Mouse (Mus musculus) liver, embryonic 13.5 days (tissue): ENCODE results near the gene Klf11. TPM values are rescaled to one million over a fixed set of nuclear protein-coding genes. Genes with fewer than 3 reads are reported as not detected.
"Not testable (repeated sequence)": the region's sequence is repeated elsewhere in the genome, so short reads cannot be mapped to it uniquely, and the experiment has no call there.

Experiments
- ATAC-seq: fragments of 200-750 bp; cut with Nextera tagmentation; 2 replicates; pipeline ENCODE4 v1.8.0; 2017; ENCODE audit warnings: low read depth, mild to moderate bottlenecking, moderate number of reproducible peaks, moderate library complexity
- DNase-seq: peaks from one replicate; pipeline ENCODE4 v3.0.0; 2022
- H3K27ac ChIP-seq: fragments of 300-500 bp; sonication (generic); 2 replicates; pipeline ENCODE4 v1.5.1; 2015; ENCODE audit warnings: moderate library complexity, mild to moderate bottlenecking, inconsistent platforms
- H3K27me3 ChIP-seq: fragments of 300-500 bp; sonication (generic); 2 replicates; pipeline ENCODE4 v1.6.1; 2015; ENCODE audit warnings: mild to moderate bottlenecking, inconsistent platforms
- H3K36me3 ChIP-seq: fragments of 300-500 bp; sonication (generic); 2 replicates; pipeline ENCODE4 v1.6.1; 2015; ENCODE audit warnings: mild to moderate bottlenecking, inconsistent platforms
- H3K4me1 ChIP-seq: fragments of 300-500 bp; sonication (generic); replicated peaks from 2 replicates; pipeline ENCODE4 v1.6.1; 2015; ENCODE audit warnings: inconsistent platforms
- H3K4me2 ChIP-seq: fragments of 300-500 bp; sonication (generic); 2 replicates; pipeline ENCODE4 v1.6.1; 2015; ENCODE audit warnings: inconsistent platforms, mild to moderate bottlenecking, moderate library complexity
- H3K4me3 ChIP-seq: fragments of 300-500 bp; sonication (generic); replicated peaks from 2 replicates; pipeline ENCODE4 v1.5.1; 2015; ENCODE audit warnings: mild to moderate bottlenecking, inconsistent platforms
- H3K9ac ChIP-seq: fragments of 300-500 bp; sonication (generic); 2 replicates; pipeline ENCODE4 v1.6.1; 2015; ENCODE audit warnings: mild to moderate bottlenecking, inconsistent platforms
- H3K9me3 ChIP-seq: fragments of 300-500 bp; sonication (generic); replicated peaks from 2 replicates; pipeline ENCODE4 v1.6.1; 2016; ENCODE audit warnings: inconsistent platforms
- WGBS: fragments of 180-500 bp; shearing (Covaris S2); methylation state at CpG from one replicate; pipeline ENCODE4 v1.1.7; 2015; ENCODE audit not compliant: insufficient replicate concordance; 5-methylcytosine and 5-hydroxymethylcytosine counted together
- polyA plus RNA-seq: library from polyadenylated mRNA; unstranded; fragments of >200 nt; fragmentation: Nextera tagmentation; extraction: Ambion mirVana; gene quantifications from 2 replicates; pipeline ENCODE4 v1.2.1, GENCODE M21; 2015

Klf11 gene
- polyA plus RNA-seq, 1 experiment from 2014 or later, result 7.0 TPM

DNA sequence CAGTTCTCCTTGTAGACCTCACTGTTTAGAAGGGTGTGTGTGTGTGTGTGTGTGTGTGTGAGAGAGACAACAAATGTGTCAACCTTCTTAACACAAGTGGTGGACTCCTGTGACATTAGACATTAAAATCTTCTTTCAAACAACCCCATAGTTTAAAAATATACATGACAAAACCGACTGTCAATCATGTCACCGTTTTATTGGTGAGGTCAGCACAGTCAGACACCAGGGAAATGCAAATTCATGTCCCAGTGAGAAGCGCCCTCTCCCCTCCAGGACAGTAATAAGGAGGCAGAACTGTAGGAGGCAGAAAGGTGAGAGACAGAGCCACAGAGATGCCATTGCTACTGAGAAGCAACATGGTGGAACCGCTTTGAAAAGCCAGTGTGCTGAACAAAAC lies 18.7 kb upstream of the Klf11 start:
- Histone ChIP-seq H3K4me2 (no peak overlapping the region), H3K36me3 (no peaks in the 10 kb centered on the region), H3K27ac (no peak overlapping the region), H3K9me3 (no peaks in the 10 kb centered on the region), H3K9ac (no peak overlapping the region), H3K4me3 (no peak overlapping the region), H3K4me1 (peaks cover 59% of the 10 kb centered on the region), H3K27me3 (no peaks in the 10 kb centered on the region)
- no peak for DNase-seq
- WGBS, result 63% methylated on average over 4 of the region's 4 CpGs
- no peak for ATAC-seq

DNA sequence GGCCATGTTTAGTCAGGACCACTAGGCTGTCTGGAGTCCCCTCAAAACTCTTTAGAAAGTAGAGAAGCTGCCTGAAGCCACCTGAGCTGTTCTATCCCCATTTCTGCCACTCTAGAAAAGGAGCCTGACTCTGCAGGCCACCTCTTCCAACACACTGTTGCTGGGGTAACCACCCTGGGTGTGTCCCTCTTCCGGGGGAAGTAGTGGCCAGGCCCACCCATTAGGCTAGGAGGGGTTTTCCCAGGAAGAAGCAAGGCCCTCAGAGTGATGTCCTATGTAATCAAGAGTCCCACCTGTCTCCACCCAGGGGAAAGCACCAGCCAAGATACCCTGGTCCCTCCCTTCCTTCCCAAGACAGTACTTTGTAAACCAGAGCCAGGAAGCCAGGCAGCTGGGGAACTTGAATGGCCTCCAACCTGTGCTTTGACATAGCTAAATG lies 17.3 kb upstream of the Klf11 start:
- peak overlapping the region; percentile 93 for H3K27ac ChIP-seq

DNA sequence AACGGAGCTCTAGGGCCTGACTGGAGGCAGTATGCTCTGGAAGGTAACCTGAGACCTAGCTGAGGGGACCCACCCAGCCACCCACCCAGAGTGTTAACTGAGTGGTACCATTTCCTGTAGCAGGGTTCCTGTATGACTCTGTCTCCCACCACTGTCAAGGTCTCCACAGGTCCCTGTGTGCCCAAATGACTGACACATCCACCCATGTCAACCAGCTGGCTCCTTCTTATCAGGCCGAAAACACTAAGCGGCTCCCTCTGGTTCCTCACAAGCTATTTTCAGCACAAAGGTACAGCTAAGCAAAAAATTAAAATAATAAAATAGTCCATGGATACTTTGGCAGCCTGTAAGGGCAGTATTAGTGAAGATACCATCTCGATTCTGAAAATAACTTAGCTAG lies 16.9 kb upstream of the Klf11 start:
- no peaks in the 10 kb centered on the region for H3K27me3 ChIP-seq
- no peak overlapping the region for H3K4me3 ChIP-seq
- peaks cover 64% of the 10 kb centered on the region for H3K4me1 ChIP-seq
- H3K4me2 ChIP-seq, result peak overlapping the region; percentile 32; the same call in 1 of the 2 replicates
- peak overlapping the region; percentile 46 for H3K9ac ChIP-seq
- no peaks in the 10 kb centered on the region for H3K36me3 ChIP-seq
- DNase-seq, result no peak
- WGBS, result 26% methylated on average over 4 of the region's 4 CpGs
- peak; percentile 74 for ATAC-seq
- peak overlapping the region; percentile 93 for H3K27ac ChIP-seq
- H3K9me3 ChIP-seq, result no peaks in the 10 kb centered on the region

More for the DNA sequence above, 17.3 kb upstream of the Klf11 start:
- H3K4me3 ChIP-seq, result no peak overlapping the region
- H3K27me3 ChIP-seq, result no peaks in the 10 kb centered on the region
- H3K4me1 ChIP-seq, result peaks cover 60% of the 10 kb centered on the region
- peak overlapping the region; percentile 32 for H3K4me2 ChIP-seq
- no peaks in the 10 kb centered on the region for H3K9me3 ChIP-seq
- peak overlapping the region; percentile 46 for H3K9ac ChIP-seq
- ATAC-seq (peak; percentile 87), DNase-seq (no peak)
- WGBS, result 23% methylated on average over 1 of the region's 1 CpGs
- no peaks in the 10 kb centered on the region for H3K36me3 ChIP-seq

DNA sequence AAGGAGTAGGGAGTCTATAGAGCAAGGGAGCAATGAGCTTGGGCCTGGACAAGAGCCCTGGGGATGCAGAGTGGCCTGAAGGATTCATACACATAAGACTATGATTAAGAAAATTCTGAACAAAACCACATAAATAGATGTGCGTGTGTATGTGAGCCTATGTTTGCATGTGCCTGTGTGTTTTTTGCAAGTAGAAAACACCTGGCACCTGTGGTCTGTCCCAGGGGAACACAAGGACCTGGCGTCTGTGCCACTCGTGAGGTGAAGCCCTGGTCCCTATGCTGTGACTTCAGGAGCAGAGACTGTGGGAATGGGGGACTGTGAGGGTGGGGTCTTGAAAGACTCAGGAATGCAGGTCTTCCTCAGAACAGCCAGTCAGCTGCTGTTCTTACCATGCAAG lies 16.4 kb upstream of the Klf11 start:
- peak overlapping the region; percentile 46; the same call in 1 of the 2 replicates for H3K9ac ChIP-seq
- peaks cover 68% of the 10 kb centered on the region for H3K4me1 ChIP-seq
- ATAC-seq, result no peak
- no peak overlapping the region for H3K4me3 ChIP-seq
- H3K27ac ChIP-seq, result peak overlapping the region; percentile 93
- H3K4me2 ChIP-seq, result no peak overlapping the region
- 69% methylated on average over 3 of the region's 3 CpGs for WGBS
- no peaks in the 10 kb centered on the region for H3K9me3 ChIP-seq
- DNase-seq, result no peak
- no peaks in the 10 kb centered on the region for H3K36me3 ChIP-seq
- no peaks in the 10 kb centered on the region for H3K27me3 ChIP-seq

DNA sequence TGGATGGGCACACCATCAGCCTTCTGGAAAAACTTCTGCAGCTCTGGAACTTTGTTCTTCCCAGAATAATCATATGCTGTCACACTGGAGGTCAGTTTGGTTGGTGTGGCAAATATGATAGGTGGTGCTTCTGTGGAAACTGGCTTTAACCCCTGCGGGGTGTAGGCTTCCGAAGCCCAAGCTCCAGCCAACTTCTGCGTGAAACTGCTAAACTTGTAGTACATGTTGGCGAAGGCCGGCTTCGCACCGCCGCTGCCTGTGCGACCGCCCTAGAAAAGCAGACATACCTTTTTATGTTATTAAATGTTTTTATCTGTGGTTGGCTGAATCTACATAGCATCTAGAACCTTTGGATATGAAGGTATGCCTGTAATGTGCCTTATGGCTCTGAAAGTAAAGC lies 12.3 kb upstream of the Klf11 start:
- not testable (repeated sequence) for H3K27me3 ChIP-seq, H3K9me3 ChIP-seq, H3K9ac ChIP-seq, H3K4me3 ChIP-seq, H3K27ac ChIP-seq, DNase-seq, H3K36me3 ChIP-seq, H3K4me2 ChIP-seq, ATAC-seq
- peaks cover 78% of the 10 kb centered on the region for H3K4me1 ChIP-seq
- WGBS, result 88% methylated on average over 10 of the region's 10 CpGs

DNA sequence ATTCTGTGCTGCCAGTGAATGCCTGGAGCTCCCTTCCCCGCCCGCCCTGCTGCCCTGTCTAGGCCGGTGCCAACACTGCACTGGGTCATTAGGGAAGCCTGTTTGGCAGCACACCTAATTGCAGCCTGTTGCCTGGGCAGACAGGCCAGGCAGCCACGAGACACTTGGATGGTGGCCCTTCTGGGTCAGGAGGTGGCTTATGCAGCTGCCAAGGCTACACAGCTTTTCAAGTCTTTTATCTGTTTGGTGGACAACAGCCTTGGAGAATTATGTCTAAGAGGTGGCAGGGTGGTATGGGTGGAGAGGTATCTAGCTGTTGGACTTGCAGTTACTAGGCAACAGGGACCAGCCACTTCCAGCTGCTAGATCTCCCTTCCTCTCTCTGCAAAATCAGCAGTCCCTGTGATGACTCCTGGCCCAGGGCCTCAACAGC lies 8.7 kb upstream of the Klf11 start:
- H3K4me3 ChIP-seq, result no peak overlapping the region
- H3K27me3 ChIP-seq, result no peaks in the 10 kb centered on the region
- DNase-seq, result no peak
- H3K9ac ChIP-seq, result peak overlapping the region; percentile 46
- no peaks in the 10 kb centered on the region for H3K9me3 ChIP-seq
- peaks cover 82% of the 10 kb centered on the region for H3K4me1 ChIP-seq
- 74% methylated on average over 4 of the region's 4 CpGs for WGBS
- no peak for ATAC-seq
- no peak overlapping the region for H3K4me2 ChIP-seq
- no peaks in the 10 kb centered on the region for H3K36me3 ChIP-seq
- H3K27ac ChIP-seq, result peak overlapping the region; percentile 92

DNA sequence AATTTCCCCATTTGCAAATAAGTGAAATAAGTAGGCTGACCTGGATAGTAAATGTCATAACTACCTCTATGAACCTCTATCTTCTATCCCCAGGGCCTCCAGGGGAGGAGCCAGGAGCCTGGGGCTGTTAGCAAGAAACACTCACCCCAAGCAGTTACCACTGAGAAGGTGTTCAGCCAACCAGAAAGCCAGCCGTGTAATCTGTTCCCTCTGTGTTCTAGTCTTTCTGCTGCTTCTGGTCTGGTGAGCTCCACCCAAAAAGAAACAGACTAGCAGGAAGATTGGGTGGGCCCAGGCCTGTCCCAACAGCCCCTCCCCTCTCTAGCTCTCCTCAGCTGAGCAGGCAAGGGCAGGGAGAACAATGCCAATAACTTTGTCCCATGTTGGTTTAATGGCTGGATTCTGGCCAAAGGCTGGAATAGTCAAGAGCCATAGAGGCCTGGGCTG lies 6.9 kb upstream of the Klf11 start:
- DNase-seq (peak; percentile 76), ATAC-seq (peak; percentile 93)
- Histone ChIP-seq H3K4me3 (no peak overlapping the region), H3K4me2 (peak overlapping the region; percentile 65), H3K4me1 (peaks cover 95% of the 10 kb centered on the region), H3K27me3 (no peaks in the 10 kb centered on the region), H3K9ac (peak overlapping the region; percentile 60), H3K9me3 (no peaks in the 10 kb centered on the region), H3K27ac (peak overlapping the region; percentile 92), H3K36me3 (no peaks in the 10 kb centered on the region)
- WGBS, result 14% methylated on average over 1 of the region's 1 CpGs

DNA sequence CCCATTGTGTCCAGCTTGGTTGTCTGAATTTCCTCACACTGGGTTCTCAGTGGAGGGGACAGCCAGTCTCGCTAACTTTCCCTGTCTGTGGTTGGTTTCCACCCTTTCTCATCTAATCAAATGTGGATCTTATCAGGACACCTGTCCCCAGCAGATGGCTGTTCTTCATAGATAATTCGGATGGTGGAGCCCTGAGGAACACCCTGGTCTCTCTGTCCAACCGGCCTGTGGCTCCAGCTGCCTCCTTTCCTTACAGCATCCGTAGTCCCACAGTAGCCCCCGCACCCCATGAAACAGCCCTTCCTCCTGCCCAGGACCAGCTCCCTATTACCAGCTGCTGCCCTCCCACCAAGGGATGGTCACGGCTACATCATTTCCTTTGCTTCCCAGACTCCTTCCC lies 5.2 kb upstream of the Klf11 start:
- Histone ChIP-seq H3K4me1 (peaks cover 94% of the 10 kb centered on the region), H3K9ac (peak overlapping the region; percentile 50), H3K9me3 (no peaks in the 10 kb centered on the region), H3K27ac (peak overlapping the region; percentile 92), H3K27me3 (no peaks in the 10 kb centered on the region), H3K4me3 (peak overlapping the region; percentile 33), H3K36me3 (no peaks in the 10 kb centered on the region), H3K4me2 (peak overlapping the region; percentile 65)
- WGBS, result 15% methylated on average over 6 of the region's 6 CpGs
- ATAC-seq (peak; percentile 74), DNase-seq (peak; percentile 53)

DNA sequence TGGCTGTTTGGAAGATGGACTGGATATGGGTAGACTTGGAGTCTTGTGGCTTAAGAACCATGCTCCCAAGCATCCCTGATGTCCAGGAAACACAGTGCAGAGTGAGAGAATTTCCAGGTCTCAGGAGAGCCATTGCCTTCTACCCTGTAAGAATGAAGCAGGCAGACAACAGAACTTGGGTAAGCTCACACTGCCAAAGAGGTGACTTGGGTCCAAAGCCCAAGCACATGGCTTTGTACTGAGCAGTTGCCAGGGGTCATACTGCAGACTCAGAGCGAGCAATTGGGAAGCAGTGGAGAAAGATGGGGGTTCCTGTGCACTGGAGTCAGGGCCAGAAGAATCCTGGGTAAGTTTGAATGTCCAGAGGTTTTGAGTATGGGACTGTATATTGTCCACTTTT lies 3.0 kb upstream of the Klf11 start:
- 63% methylated on average over 1 of the region's 1 CpGs for WGBS
- Histone ChIP-seq H3K9ac (peak overlapping the region; percentile 31), H3K27ac (peak overlapping the region; percentile 91), H3K36me3 (no peaks in the 10 kb centered on the region), H3K4me3 (no peak overlapping the region), H3K9me3 (no peaks in the 10 kb centered on the region), H3K27me3 (no peaks in the 10 kb centered on the region), H3K4me2 (no peak overlapping the region), H3K4me1 (peaks cover 90% of the 10 kb centered on the region)
- no peak for ATAC-seq
- no peak for DNase-seq

DNA sequence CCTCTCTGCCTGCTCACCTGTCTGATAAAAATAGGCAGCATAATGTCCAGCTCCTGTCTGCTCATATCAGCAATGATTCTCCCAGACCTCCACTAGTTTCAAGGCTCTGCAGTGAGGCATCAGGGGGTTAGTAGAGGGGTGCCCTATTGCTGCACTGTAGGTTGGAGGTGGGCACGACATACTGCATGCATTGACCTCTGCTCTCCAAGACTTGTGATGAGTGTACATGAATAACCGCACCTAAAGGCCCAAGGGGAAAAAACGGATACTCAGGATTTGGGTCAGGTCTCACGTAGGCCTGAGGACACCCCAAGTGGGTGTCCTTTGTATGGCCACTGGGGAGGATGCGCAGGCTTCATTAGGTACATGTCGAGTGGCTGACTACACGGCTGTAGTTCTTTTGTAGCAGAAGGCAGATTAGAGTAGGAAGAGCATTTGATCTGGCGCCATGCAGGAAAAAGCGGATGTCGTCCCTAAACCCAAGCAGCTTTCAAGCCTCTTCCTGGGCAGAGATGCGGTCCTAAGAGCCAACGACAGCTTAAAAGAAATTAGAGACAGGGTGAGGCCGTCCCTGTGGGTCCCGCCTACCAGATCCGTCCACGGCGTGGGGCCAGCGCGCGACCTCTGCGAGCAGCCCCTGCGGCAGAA lies 535 bp upstream of the Klf11 start:
- 8% methylated on average over 22 of the region's 22 CpGs for WGBS
- H3K4me2 ChIP-seq, result peak overlapping the region; percentile 92
- ATAC-seq (no peak), DNase-seq (no peak)
- peak overlapping the region; percentile 83 for H3K9ac ChIP-seq
- peaks cover 90% of the 10 kb centered on the region for H3K4me1 ChIP-seq
- H3K9me3 ChIP-seq, result no peaks in the 10 kb centered on the region
- H3K27ac ChIP-seq, result peak overlapping the region; percentile 91
- H3K4me3 ChIP-seq, result peak overlapping the region; percentile 94
- H3K36me3 ChIP-seq, result peaks cover 23% of the 10 kb centered on the region
- H3K27me3 ChIP-seq, result no peaks in the 10 kb centered on the region

DNA sequence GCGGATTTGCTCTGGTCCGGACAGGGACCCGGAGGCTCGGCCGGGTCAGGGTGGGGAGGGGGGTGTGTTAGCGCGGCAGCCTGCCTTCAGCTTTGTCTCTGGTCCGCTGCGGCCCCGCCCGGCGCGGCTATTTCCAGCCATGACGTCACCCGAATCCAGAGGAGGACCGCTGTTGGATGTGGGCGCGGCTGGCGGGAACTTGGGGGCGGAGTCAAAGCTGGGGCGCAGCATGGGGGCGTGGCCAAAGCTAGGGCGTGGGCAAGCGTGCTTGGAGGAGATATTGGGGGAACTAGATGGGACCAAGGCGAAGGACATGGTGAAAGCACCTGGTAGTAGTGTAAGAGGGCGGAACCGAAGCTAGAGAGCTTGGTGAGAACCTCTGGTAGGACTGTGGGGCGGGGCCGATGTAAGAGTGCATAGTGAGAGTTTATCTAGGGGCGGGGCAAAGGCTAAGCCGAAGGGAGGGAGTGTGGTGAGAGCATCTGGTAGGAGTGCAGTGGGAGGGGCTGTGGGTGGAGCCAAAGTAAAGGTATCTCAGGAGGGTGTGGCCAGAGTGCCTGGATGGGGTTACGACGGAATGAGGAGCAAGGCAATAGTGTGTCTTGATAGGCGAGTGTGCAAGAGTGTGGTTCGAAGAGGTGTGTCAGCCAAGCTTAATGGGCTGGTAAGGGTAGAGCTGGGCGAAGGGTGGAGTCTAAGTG lies 718 bp downstream of the Klf11 start:
- peak; percentile 87 for ATAC-seq
- peaks cover 92% of the 10 kb centered on the region for H3K4me1 ChIP-seq
- no peaks in the 10 kb centered on the region for H3K9me3 ChIP-seq

More for the DNA sequence above, 718 bp downstream of the Klf11 start:
- peaks cover 35% of the 10 kb centered on the region for H3K36me3 ChIP-seq
- DNase-seq, result peak; percentile 99
- H3K4me2 ChIP-seq, result peak overlapping the region; percentile 92
- WGBS, result under 1% methylated on average over 36 of the region's 36 CpGs
- H3K9ac ChIP-seq, result peak overlapping the region; percentile 96
- H3K4me3 ChIP-seq, result peak overlapping the region; percentile 94
- peak overlapping the region; percentile 98 for H3K27ac ChIP-seq
- H3K27me3 ChIP-seq, result no peaks in the 10 kb centered on the region
